Mouse (Mus musculus) splenic B cell, adult 2 months (primary cell): Measurements from ENCODE around the gene Ablim1.

Experiments
- DNase-seq: peaks from one replicate; pipeline ENCODE4 v3.0.0-alpha.2; 2011; ENCODE audit warnings: low read depth, low spot score
- H3K27me3 ChIP-seq: 2 replicates; pipeline ENCODE4 v1.6.1; 2012; ENCODE audit warnings: mild to moderate bottlenecking, low read length, moderate library complexity, mixed read lengths; ENCODE audit not compliant: control insufficient read depth, poor library complexity, insufficient read depth, severe bottlenecking
- H3K36me3 ChIP-seq: 2 replicates; pipeline ENCODE4 v1.6.1; 2012; ENCODE audit warnings: mild to moderate bottlenecking, low read length, moderate library complexity, mixed read lengths; ENCODE audit not compliant: control insufficient read depth, poor library complexity, insufficient read depth, severe bottlenecking

Ablim1 gene

DNA sequence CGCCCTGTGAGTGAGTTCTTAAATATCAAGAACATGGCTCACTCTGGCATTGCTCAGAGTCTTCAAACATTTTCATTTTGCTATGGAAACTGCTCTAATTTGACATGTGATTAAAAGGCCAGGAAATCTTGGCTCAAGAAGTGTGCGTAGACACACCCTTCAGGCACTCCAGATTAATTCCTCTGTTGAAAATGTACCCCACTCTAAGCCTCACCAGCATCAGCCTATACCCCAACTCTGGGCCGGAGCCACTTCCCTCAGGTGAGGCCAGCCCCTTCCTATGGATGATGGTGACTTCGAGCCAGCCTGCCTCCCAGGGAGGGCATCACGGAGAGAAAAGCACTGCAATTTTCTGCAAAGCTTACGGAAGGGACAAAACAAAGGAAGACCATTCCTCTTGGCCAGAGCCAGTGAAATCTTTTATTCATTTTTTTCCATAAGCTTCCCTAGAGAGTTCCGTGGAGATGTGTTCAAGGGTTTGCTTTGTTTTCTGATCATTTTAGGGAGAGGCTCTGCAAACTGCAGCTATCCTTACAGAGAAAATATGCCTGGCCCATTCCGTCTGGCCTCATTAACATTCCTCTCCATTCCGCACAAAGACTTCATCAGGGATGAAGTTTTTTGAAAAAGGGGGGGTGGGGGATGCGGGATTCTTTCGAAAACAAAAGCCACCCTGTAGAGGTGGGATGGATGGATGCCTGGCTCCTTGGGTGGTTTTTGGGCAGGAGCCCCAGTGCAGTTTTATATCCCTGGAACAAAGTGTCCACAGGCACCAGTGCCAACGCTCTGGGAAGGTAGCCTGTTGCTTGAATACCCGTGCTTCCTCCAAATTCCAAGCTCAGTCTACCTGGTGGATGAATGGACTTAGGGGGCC lies 236.7 kb downstream of the Ablim1 start:
- no peak for DNase-seq
- no peaks in the 10 kb centered on the region for H3K27me3 ChIP-seq
- H3K36me3 ChIP-seq = peaks cover 13% of the 10 kb centered on the region

DNA sequence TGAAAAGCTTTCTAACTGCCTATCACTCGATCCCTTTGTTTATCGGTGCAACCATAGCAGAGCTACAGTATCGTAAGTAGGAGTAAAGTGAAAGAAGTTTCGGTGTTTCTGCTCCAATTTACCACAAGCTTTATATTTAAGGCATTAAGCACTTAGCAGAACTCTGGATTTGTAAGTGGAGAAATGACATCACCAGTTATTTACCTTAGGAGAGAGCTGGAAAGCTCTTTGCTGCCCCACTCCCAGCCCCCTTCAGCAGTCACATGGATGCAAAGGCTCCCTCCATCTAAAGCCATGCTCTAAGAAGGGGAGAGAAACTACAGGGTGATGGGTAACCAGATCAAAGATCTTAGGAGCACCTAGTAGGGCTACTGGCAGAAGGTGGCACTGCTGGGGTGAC lies 241.3 kb downstream of the Ablim1 start:
- peaks cover 10% of the 10 kb centered on the region; the same call in 1 of the 2 replicates for H3K36me3 ChIP-seq
- no peaks in the 10 kb centered on the region for H3K27me3 ChIP-seq
- no peak for DNase-seq

DNA sequence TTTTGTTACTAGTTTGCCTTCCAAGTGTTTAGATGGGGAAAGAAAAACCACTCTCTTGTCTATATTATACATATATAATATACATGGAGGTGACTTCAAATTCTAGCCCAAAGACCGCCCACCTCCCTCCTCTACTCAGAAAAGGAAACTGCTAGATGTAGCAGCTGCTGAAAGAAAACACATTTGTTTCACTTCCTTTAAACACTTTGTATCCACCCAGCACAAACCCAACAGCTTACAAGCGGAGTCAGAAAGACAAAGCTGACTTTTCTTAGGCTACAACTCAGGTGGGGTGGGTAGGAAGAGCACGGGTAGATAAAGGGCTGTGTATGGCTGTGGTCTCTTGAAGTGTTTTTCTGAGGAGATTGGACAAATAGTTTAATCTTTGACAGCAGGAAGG lies 242.0 kb downstream of the Ablim1 start:
- H3K27me3 ChIP-seq = no peaks in the 10 kb centered on the region
- H3K36me3 ChIP-seq = peaks cover 6% of the 10 kb centered on the region; the same call in 1 of the 2 replicates
- DNase-seq = peak; percentile 76

DNA sequence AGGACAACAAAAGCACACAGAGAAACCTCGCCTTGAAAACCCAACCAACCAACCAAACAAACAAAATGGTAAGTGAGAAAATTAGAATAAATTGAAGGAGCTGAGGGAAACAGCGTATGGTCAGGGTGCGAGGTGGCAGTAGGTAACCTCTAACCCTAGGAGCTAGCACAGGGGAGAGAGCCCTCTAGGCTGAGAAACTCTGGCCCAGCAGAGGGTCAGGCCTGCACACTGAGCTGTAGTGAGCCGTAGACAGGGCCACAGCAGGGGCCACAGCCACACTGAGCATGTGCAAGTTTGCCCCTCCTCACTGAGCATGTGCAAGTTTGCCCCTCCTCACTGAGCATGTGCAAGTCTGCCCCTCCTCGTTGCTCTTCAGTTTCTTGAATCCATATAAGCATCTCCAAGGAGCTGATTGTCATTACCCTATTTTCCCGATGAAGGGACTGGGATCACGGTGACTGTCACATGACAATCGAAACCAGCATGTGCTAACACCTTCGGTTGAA lies 247.6 kb downstream of the Ablim1 start:
- no peak for DNase-seq
- Histone ChIP-seq H3K27me3 (no peaks in the 10 kb centered on the region), H3K36me3 (peaks cover 14% of the 10 kb centered on the region)

DNA sequence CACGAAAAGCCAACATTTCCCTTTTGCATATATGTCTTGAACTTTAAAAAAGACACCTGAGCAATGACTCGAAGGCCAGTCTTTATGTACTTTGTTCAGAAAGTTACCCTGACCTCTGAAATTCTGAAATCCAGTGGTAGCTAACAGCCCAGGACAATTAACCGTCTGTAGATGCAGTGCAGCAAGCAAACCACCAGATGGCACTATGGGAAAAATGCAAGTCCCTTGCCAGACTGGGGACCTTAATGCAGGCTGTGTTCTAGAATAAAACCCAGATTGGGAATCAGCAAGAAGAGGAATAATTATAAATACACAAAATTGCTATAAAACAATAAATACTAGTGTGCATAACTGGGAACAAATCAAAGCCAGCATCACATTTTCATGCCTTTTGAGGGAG lies 248.4 kb downstream of the Ablim1 start:
- Histone ChIP-seq H3K27me3 (no peaks in the 10 kb centered on the region), H3K36me3 (peaks cover 17% of the 10 kb centered on the region)
- peak; percentile 80 for DNase-seq

GRCm38 (mm10) chr19:57062746-57063145 lies 252.0 kb downstream of the Ablim1 start:
- Histone ChIP-seq H3K36me3 (peaks cover 35% of the 10 kb centered on the region), H3K27me3 (no peaks in the 10 kb centered on the region)
- DNase-seq = no peak

DNA sequence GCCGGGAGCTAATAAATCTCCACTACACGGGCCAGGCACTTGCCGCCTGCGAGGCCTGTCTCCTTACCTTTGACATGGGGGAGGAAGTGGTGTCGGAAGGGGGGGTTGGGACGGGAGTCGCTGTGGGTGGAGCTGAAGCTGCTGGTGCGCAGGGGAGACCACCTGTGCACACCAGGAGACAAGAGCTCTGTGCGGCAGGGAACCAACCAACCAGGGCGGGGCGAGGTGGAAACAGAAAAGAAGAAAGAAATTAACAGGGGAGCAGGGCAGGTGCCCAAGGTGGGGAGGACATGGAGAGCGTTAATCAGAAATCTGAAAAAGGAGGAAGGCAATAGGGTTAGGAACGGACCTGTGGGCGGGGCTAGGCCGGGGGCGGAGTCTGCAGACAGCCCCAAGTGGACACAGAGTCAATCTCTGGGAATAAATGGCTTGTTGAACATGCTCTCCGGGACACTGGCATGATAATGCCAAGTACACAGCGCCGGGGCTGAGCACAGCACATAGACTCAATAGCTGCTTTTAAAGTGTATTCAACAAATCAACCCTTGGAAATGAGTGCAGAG lies 255.6 kb downstream of the Ablim1 start:
- Histone ChIP-seq H3K36me3 (peaks cover 43% of the 10 kb centered on the region), H3K27me3 (no peaks in the 10 kb centered on the region)
- DNase-seq = no peak

DNA sequence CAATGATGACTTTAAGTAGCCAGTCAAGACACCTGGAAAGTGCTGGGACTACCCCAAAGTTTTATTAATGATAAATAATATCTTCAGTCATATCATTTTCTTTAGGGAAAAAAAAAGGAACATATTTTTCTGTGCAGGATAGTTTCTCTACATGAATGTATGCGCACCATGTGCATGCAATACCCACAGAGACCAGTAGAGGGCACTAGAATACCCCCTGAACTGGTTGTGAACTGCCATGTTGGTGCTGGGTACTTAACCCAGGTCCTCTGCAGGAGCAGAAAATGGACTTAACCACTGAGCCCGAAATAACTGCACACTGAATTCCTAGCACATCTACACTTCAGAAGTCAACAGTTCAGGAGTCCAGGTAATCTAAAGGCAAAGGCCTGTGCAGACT lies 257.2 kb downstream of the Ablim1 start:
- Histone ChIP-seq H3K27me3 (no peaks in the 10 kb centered on the region), H3K36me3 (peaks cover 39% of the 10 kb centered on the region)
- peak; percentile 31 for DNase-seq

DNA sequence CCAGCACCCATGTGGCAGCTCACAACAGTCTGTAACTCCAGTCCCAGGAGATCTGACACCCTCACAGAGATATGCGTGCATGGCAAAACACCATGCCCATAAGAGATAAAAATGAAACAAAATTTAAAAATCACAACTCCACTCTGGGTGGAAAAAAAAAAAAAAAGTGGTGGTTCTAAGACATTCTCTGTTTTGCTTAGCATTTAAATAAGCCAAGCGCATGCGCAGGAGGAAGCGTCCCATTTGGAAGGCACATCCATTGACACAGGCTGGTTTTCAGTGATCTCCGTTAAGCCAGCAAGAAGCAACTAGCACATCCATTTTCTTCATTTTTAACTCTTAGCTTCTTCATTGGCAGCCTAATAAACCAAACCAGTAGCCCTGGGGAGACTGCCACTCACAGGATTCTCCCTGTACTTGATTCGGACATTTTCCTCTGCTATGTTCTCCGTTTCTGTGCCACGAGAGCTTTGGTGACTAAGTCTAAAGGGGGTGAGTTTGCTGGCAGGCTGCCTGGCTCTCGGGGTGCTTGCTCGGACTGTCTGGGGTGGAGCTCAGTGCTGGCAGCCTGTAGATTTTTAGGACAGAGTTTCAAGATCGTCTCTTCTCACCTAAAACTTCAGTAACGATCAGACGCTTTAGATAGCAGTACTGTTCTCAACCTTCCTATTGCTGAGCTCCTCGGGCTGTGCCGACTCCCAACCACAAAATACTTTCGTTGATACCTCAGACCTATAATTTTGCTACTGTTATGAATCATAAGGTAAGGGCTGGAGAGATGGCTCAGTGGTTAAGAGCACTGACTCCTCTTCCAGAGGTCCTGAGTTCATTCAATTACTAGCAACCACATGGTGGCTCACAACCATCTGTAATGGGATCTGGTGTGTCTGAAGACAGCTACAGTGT lies 259.3 kb downstream of the Ablim1 start:
- DNase-seq = no peak
- Histone ChIP-seq H3K36me3 (peaks cover 40% of the 10 kb centered on the region), H3K27me3 (no peaks in the 10 kb centered on the region)

- no peaks in the 10 kb centered on the region for H3K27me3 ChIP-seq
- peaks cover 28% of the 10 kb centered on the region for H3K36me3 ChIP-seq
- no peak for DNase-seq
These were observed 261.8 kb downstream of the Ablim1 start for GRCm38 (mm10) chr19:57052959-57053358.

GRCm38 (mm10) chr19:57052016-57052415 lies 262.7 kb downstream of the Ablim1 start:
- no peak for DNase-seq
- no peaks in the 10 kb centered on the region for H3K27me3 ChIP-seq
- H3K36me3 ChIP-seq = peaks cover 24% of the 10 kb centered on the region

DNA sequence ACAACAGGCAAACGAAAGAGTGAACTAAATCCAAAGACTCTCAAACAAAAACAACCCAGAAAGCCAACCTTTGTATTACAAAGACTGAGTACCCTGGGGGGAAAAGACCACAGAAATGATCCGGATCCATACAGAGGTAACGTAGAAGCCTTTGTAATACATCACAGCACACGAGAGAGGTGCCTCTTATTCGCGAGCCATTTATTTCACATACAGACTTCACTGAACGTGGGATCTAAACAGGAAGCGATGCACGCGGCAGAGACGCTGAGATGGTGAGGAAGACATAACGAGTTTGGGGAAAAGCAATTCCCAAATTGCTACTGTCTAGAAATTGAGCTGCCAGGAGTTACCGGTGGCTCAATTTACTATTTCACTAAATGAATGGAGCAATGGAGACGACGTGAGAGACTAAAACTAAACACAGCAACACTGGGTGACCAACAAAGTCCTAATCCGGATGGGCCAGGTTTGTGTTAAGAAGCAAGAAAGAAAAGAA lies 265.1 kb downstream of the Ablim1 start:
- H3K36me3 ChIP-seq = peaks cover 25% of the 10 kb centered on the region
- no peak for DNase-seq
- H3K27me3 ChIP-seq = no peaks in the 10 kb centered on the region

DNA sequence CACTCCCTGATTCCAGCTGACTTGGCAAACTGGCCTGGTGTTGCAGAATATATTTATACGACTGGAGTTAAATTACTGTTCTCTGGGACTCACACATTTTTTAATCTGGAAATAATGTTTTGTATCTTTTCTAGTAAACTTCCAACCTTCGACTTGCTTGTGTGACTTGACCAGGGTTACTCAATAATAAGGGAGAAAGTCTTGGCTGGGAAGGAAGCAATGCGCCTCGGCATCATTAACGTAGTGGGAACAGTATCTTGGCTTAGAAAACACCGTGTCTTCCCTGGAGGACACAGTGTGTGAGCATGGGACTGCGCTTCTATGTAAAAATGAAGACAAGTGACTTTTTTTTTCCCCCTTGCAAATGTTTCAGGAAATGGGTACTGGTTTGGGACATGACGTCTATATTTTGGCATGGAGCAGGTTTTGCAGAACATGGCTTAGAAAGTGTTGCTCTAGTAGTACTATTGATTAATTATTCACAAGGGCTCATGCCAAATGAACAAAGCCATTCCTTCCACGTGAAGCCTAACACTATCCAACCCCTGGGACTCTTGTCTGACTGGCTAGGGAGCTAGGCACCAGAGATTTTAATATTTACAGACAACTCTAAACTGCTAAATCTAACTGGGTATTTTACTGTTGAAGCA lies 266.9 kb downstream of the Ablim1 start:
- no peaks in the 10 kb centered on the region for H3K27me3 ChIP-seq

GRCm38 (mm10) chr19:57039258-57039657 lies 275.5 kb downstream of the Ablim1 start:
- Histone ChIP-seq H3K27me3 (no peaks in the 10 kb centered on the region), H3K36me3 (peaks cover 28% of the 10 kb centered on the region)
- peak; percentile 63 for DNase-seq

More for the DNA sequence above, 266.9 kb downstream of the Ablim1 start:
- peaks cover 22% of the 10 kb centered on the region for H3K36me3 ChIP-seq
- DNase-seq = no peak
